Mouse (Mus musculus) c-Kit-positive CD71-negative TER-119-negative erythroid progenitor cells, embryonic 14.5 days (primary cell): Measurements from ENCODE around the gene Tpm4.
"Not testable (repeated sequence)": the region's sequence is repeated elsewhere in the genome, so short reads cannot be mapped to it uniquely, and the experiment has no call there.

Experiments
- DNase-seq: peaks from one replicate; pipeline ENCODE4 v3.0.0-alpha.2; 2013; ENCODE audit warnings: low read depth

Tpm4 gene

GRCm38 (mm10) chr8:72134756-72135445 is at the start of gene Tpm4:
Tpm4 (plus strand) TSS chr8:72134975.
- no peak for DNase-seq

GRCm38 (mm10) chr8:72087611-72088010 is 47.2 kb upstream of the Tpm4 start:
- not testable (repeated sequence) for DNase-seq

GRCm38 (mm10) chr8:72096721-72097120 is 38.1 kb upstream of the Tpm4 start:
- DNase-seq: not testable (repeated sequence)

- DNase-seq: not testable (repeated sequence)
These were observed 35.2 kb upstream of the Tpm4 start for GRCm38 (mm10) chr8:72099377-72100103.

- DNase-seq: no peak
These were observed 29.6 kb upstream of the Tpm4 start for GRCm38 (mm10) chr8:72105165-72105564.

- no peak for DNase-seq
These were observed 28.0 kb upstream of the Tpm4 start, which contains the start of gene Olfr374 for GRCm38 (mm10) chr8:72106740-72107139. Olfr374 (plus strand) TSS chr8:72107040.

GRCm38 (mm10) chr8:72110876-72111275 is 23.9 kb upstream of the Tpm4 start:
- no peak for DNase-seq

- no peak for DNase-seq
These were observed 22.3 kb upstream of the Tpm4 start for GRCm38 (mm10) chr8:72112486-72112885.

GRCm38 (mm10) chr8:72115202-72115601 is 19.6 kb upstream of the Tpm4 start:
- DNase-seq: no peak

GRCm38 (mm10) chr8:72118616-72119015 is 16.2 kb upstream of the Tpm4 start:
- DNase-seq: no peak

- not testable (repeated sequence) for DNase-seq
These were observed 13.3 kb upstream of the Tpm4 start for GRCm38 (mm10) chr8:72121486-72121885.

GRCm38 (mm10) chr8:72121997-72122396 is 12.8 kb upstream of the Tpm4 start:
- DNase-seq: no peak

- DNase-seq: no peak
These were observed 6.9 kb upstream of the Tpm4 start for GRCm38 (mm10) chr8:72127834-72128233.

- no peak for DNase-seq
These were observed 3.5 kb upstream of the Tpm4 start for GRCm38 (mm10) chr8:72131251-72131650.

- no peak for DNase-seq
These were observed 2.9 kb upstream of the Tpm4 start for GRCm38 (mm10) chr8:72131901-72132300.

GRCm38 (mm10) chr8:72132417-72132816 is 2.4 kb upstream of the Tpm4 start:
- no peak for DNase-seq

GRCm38 (mm10) chr8:72132891-72133290 is 1.9 kb upstream of the Tpm4 start:
- DNase-seq: no peak

GRCm38 (mm10) chr8:72133507-72133906 is 1.3 kb upstream of the Tpm4 start:
- no peak for DNase-seq

GRCm38 (mm10) chr8:72135446-72136301 is 899 bp downstream of the Tpm4 start:
- DNase-seq: no peak

- DNase-seq: no peak
These were observed 1.7 kb downstream of the Tpm4 start for GRCm38 (mm10) chr8:72136302-72136978.

GRCm38 (mm10) chr8:72137431-72137830 is 2.7 kb downstream of the Tpm4 start:
- DNase-seq: no peak

GRCm38 (mm10) chr8:72138456-72138855 is 3.7 kb downstream of the Tpm4 start:
- no peak for DNase-seq
